Mouse (Mus musculus) liver, adult 2 months (tissue): Measurements from ENCODE around the gene Rabggtb.

Experiments
- CTCF ChIP-seq: fragments of 200-500 bp; IDR thresholded peaks from 2 replicates; pipeline ENCODE4 v1.5.1; 2011; ENCODE audit warnings: low read depth, low read length, control low read depth
- POLR2A ChIP-seq: fragments of 200-500 bp; IDR thresholded peaks from 2 replicates; pipeline ENCODE4 v1.6.1; 2011; ENCODE audit warnings: low read length, control low read depth; ENCODE audit not compliant: insufficient read depth; ENCODE audit errors: extremely low read depth

- TF ChIP-seq CTCF (no peak), POLR2A (no peak)
Observed at GRCm38 (mm10) chr3:153940021-153940420, 27.2 kb upstream of the Rabggtb start.
